Mouse (Mus musculus) MEL (cell line): Measurements from ENCODE around the gene Srebf2. TPM values are rescaled to one million over a fixed set of nuclear protein-coding genes. Genes with fewer than 3 reads are reported as not detected.

Source experiments
- DNase-seq: peaks from one replicate; pipeline ENCODE4 v3.0.0; 2011; ENCODE audit warnings: low read depth, low spot score
- H3K27ac ChIP-seq: 2 replicates; pipeline ENCODE4 v1.5.1; 2012; ENCODE audit warnings: low read depth, mild to moderate bottlenecking, control low read depth, low read length, moderate library complexity; ENCODE audit not compliant: control insufficient read depth
- H3K27me3 ChIP-seq, 2 experiments: fragments of 150-350 bp in 1 of 2; sonication (generic) in 1 of 2; 2 replicates each; pipeline ENCODE4 v1.6.1; 2012; ENCODE audit warnings: low read length in 2 of 2, mild to moderate bottlenecking in 2 of 2, improper control_type of control experiment in 1 of 2, moderate library complexity in 1 of 2; ENCODE audit not compliant: insufficient read depth in 2 of 2, control insufficient read depth in 1 of 2
- H3K36me3 ChIP-seq, 2 experiments: 2 replicates each; pipeline ENCODE4 v1.6.1; 2012 to 2014; ENCODE audit warnings: low read length in 2 of 2, improper control_type of control experiment in 1 of 2, inconsistent platforms in 1 of 2, mild to moderate bottlenecking in 1 of 2; ENCODE audit not compliant: insufficient read depth in 2 of 2, control insufficient read depth in 1 of 2
- H3K4me1 ChIP-seq, 2 experiments: fragments of 150-350 bp in 1 of 2; sonication (generic) in 1 of 2; 2 replicates each; pipeline ENCODE4 v1.6.1; 2012; ENCODE audit warnings: low read length in 2 of 2, improper control_type of control experiment in 1 of 2, mild to moderate bottlenecking in 1 of 2; ENCODE audit not compliant: insufficient read depth in 2 of 2, control insufficient read depth in 1 of 2
- H3K4me3 ChIP-seq, 2 experiments: fragments of 150-350 bp in 1 of 2; sonication (generic) in 1 of 2; 2 replicates each; pipeline ENCODE4 v1.5.1; 2012; ENCODE audit warnings: low read depth in 2 of 2, low read length in 2 of 2, mild to moderate bottlenecking in 2 of 2, moderate library complexity in 2 of 2, control low read depth in 1 of 2, improper control_type of control experiment in 1 of 2; ENCODE audit not compliant: control insufficient read depth in 1 of 2, insufficient read depth in 1 of 2
- H3K79me2 ChIP-seq: 2 replicates; pipeline ENCODE4 v1.6.1; 2012; ENCODE audit warnings: mild to moderate bottlenecking, low read length, moderate library complexity; ENCODE audit not compliant: control insufficient read depth, poor library complexity, insufficient read depth
- H3K9ac ChIP-seq: 2 replicates; pipeline ENCODE4 v1.6.1; 2012; ENCODE audit warnings: low read depth, mild to moderate bottlenecking, control low read depth, low read length, moderate library complexity; ENCODE audit not compliant: control insufficient read depth, poor library complexity, severe bottlenecking
- H3K9me3 ChIP-seq: fragments of 150-350 bp; sonication (generic); replicated peaks from 2 replicates; pipeline ENCODE4 v1.6.1; 2012; ENCODE audit warnings: mild to moderate bottlenecking, low read length, improper control_type of control experiment, moderate library complexity; ENCODE audit not compliant: insufficient read depth
- BHLHE40 ChIP-seq: IDR thresholded peaks from 2 replicates; pipeline ENCODE4 v1.6.1; 2012; ENCODE audit warnings: low read depth, mild to moderate bottlenecking, inconsistent platforms, low read length, improper control_type of control experiment, borderline replicate concordance
- CHD1 ChIP-seq: IDR thresholded peaks from 2 replicates; pipeline ENCODE4 v1.6.1; 2012; ENCODE audit warnings: low read depth, mild to moderate bottlenecking, inconsistent platforms, low read length, improper control_type of control experiment
- CHD2 ChIP-seq: IDR thresholded peaks from 2 replicates; pipeline ENCODE4 v1.6.1; 2011; ENCODE audit warnings: low read length, improper control_type of control experiment
- E2F4 ChIP-seq: IDR thresholded peaks from 2 replicates; pipeline ENCODE4 v1.6.1; 2011; ENCODE audit warnings: low read depth, low read length, improper control_type of control experiment, borderline replicate concordance
- ELF1 ChIP-seq: IDR thresholded peaks from 2 replicates; pipeline ENCODE4 v1.6.1; 2014; ENCODE audit warnings: low read depth, mild to moderate bottlenecking, inconsistent platforms, low read length, improper control_type of control experiment, moderate library complexity
- EP300 ChIP-seq, 2 experiments: IDR thresholded peaks; 2 replicates each; pipeline ENCODE4 v1.6.1; 2011; ENCODE audit warnings: improper control_type of control experiment in 2 of 2, low read length in 2 of 2, low read depth in 1 of 2, mild to moderate bottlenecking in 1 of 2
- GABPA ChIP-seq: IDR thresholded peaks from 2 replicates; pipeline ENCODE4 v1.6.1; 2012; ENCODE audit warnings: low read depth, mild to moderate bottlenecking, inconsistent platforms, low read length, improper control_type of control experiment, moderate library complexity
- GATA1 ChIP-seq: IDR thresholded peaks from 2 replicates; pipeline ENCODE4 v1.6.1; 2011; ENCODE audit warnings: low read depth, low read length, improper control_type of control experiment
- JUND ChIP-seq: IDR thresholded peaks from 2 replicates; pipeline ENCODE4 v1.6.1; 2011; ENCODE audit warnings: low read depth, mild to moderate bottlenecking, improper control_type of control experiment, low read length
- KAT2A ChIP-seq: conservative IDR thresholded peaks from 2 replicates; pipeline ENCODE4 v1.6.1; 2012; ENCODE audit warnings: low read depth, low read length, improper control_type of control experiment, inconsistent platforms
- MAFK ChIP-seq: IDR thresholded peaks from 2 replicates; pipeline ENCODE4 v1.6.1; 2011; ENCODE audit warnings: low read depth, mild to moderate bottlenecking, low read length, improper control_type of control experiment, borderline replicate concordance
- MAX ChIP-seq: IDR thresholded peaks from 2 replicates; pipeline ENCODE4 v1.6.1; 2011; ENCODE audit warnings: low read length, improper control_type of control experiment
- MYB ChIP-seq: IDR thresholded peaks from 2 replicates; pipeline ENCODE4 v1.6.1; 2011; ENCODE audit warnings: mild to moderate bottlenecking, low read depth, low read length, improper control_type of control experiment
- MYC ChIP-seq: IDR thresholded peaks from 2 replicates; pipeline ENCODE4 v1.6.1; 2011; ENCODE audit warnings: low read depth, mild to moderate bottlenecking, low read length, improper control_type of control experiment, moderate library complexity
- NELFE ChIP-seq: IDR thresholded peaks from 2 replicates; pipeline ENCODE4 v1.6.1; 2011; ENCODE audit warnings: low read depth, low read length, improper control_type of control experiment
- NRF1 ChIP-seq: IDR thresholded peaks from 2 replicates; pipeline ENCODE4 v1.6.1; 2014; ENCODE audit warnings: low read depth, mild to moderate bottlenecking, inconsistent platforms, low read length, improper control_type of control experiment, moderate library complexity; ENCODE audit not compliant: poor library complexity, insufficient read depth, severe bottlenecking
- POLR2A ChIP-seq, 2 experiments: IDR thresholded peaks; 2 replicates each; pipeline ENCODE4 v1.6.1; 2011 to 2012; ENCODE audit warnings: low read length in 2 of 2, mild to moderate bottlenecking in 2 of 2, control low read depth in 1 of 2, improper control_type of control experiment in 1 of 2, low read depth in 1 of 2, moderate library complexity in 1 of 2; ENCODE audit not compliant: control insufficient read depth in 1 of 2, insufficient read depth in 1 of 2, poor library complexity in 1 of 2
- POLR2AphosphoS5 ChIP-seq: IDR thresholded peaks from 2 replicates; pipeline ENCODE4 v1.6.1; 2012; ENCODE audit warnings: low read depth, borderline replicate concordance, mild to moderate bottlenecking, inconsistent platforms, low read length, moderate library complexity, mixed read lengths
- RAD21 ChIP-seq: IDR thresholded peaks from 2 replicates; pipeline ENCODE4 v1.6.1; 2011; ENCODE audit warnings: mild to moderate bottlenecking, low read depth, low read length, improper control_type of control experiment
- RCOR1 ChIP-seq: IDR thresholded peaks from 2 replicates; pipeline ENCODE4 v1.6.1; 2012; ENCODE audit warnings: low read depth, mild to moderate bottlenecking, inconsistent platforms, low read length, improper control_type of control experiment
- SIN3A ChIP-seq: IDR thresholded peaks from 2 replicates; pipeline ENCODE4 v1.6.1; 2012; ENCODE audit warnings: low read length, improper control_type of control experiment, inconsistent platforms
- SMC3 ChIP-seq: IDR thresholded peaks from 2 replicates; pipeline ENCODE4 v1.6.1; 2011; ENCODE audit warnings: low read depth, low read length, improper control_type of control experiment
- TBP ChIP-seq: IDR thresholded peaks from 2 replicates; pipeline ENCODE4 v1.8.0; 2011; ENCODE audit warnings: low read depth, low read length, improper control_type of control experiment
- TCF12 ChIP-seq: IDR thresholded peaks from 2 replicates; pipeline ENCODE4 v1.6.1; 2014; ENCODE audit warnings: low read depth, mild to moderate bottlenecking, inconsistent platforms, low read length, improper control_type of control experiment, moderate library complexity
- USF1 ChIP-seq: IDR thresholded peaks from 2 replicates; pipeline ENCODE4 v1.6.1; 2014; ENCODE audit warnings: low read depth, mild to moderate bottlenecking, inconsistent platforms, low read length, improper control_type of control experiment, moderate library complexity
- ZKSCAN1 ChIP-seq: IDR thresholded peaks from 2 replicates; pipeline ENCODE4 v1.6.1; 2012; ENCODE audit warnings: low read depth, mild to moderate bottlenecking, inconsistent platforms, low read length, improper control_type of control experiment, moderate library complexity
- ZMIZ1 ChIP-seq: IDR thresholded peaks from 2 replicates; pipeline ENCODE4 v1.6.1; 2012; ENCODE audit warnings: low read depth, mild to moderate bottlenecking, inconsistent platforms, low read length, improper control_type of control experiment, moderate library complexity
- ZNF384 ChIP-seq: IDR thresholded peaks from 2 replicates; pipeline ENCODE4 v1.6.1; 2012; ENCODE audit warnings: low read depth, mild to moderate bottlenecking, inconsistent platforms, low read length, improper control_type of control experiment
- polyA plus RNA-seq, 2 experiments: library from polyadenylated mRNA; stranded (reverse) in 1 of 2; unstranded in 1 of 2; fragments of >175 nt in 1 of 2; fragments of >200 nt in 1 of 2; gene quantifications; 2 replicates each; pipeline versions ENCODE4 v1.2.1 to v1.2.4; 2012; ENCODE audit warnings: low replicate concordance in 2 of 2, low read depth in 1 of 2; ENCODE audit not compliant: insufficient read length in 2 of 2, insufficient read depth in 1 of 2, missing spikeins in 1 of 2
- total RNA-seq: library from RNA; depleted of rRNA; stranded (reverse); fragments of 300-350 nt; gene quantifications from 2 replicates; pipeline ENCODE4 v1.2.3, GENCODE M21; 2012

Gene Srebf2
- total and polyA plus RNA-seq, 3 experiments, result 40.5 to 161 TPM; not detected in 1

DNA sequence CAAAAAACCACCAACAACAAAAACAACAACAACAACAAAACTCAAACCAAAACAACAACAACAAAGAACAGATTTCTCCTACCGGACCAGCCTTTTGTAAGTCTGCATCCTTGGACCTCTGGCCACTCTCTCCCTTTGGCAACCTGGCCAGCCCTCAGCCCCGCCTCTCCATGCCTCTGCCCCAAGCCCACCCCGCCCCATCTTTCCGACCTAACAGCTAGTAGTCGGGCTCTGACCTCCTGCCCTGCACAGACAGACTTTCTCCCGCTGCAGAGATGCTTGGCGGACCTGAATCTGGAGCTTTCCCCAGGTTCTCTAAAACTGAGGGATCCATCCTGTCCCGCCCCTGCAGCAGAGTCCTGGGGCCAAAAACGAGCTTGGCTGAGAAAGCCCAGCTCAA is 71.0 kb downstream of the Srebf2 start:
- DNase-seq, result no peak
- no peak for TF ChIP-seq BHLHE40
- TF ChIP-seq TBP, result no peak
- TF ChIP-seq USF1, result no peak
- TF ChIP-seq GATA1, result no peak
- TF ChIP-seq ZKSCAN1, result no peak
- TF ChIP-seq MAX, result no peak
- TF ChIP-seq NRF1, result no peak
- no peak for TF ChIP-seq E2F4
- TF ChIP-seq POLR2A (IDR thresholded peaks at IDR 0.05; ENCODE audit: control insufficient read depth in 1 of 2, insufficient read depth in 1 of 2, low read depth in 1 of 2, low read length in 2 of 2, poor library complexity in 1 of 2), result no peak
- no peak for TF ChIP-seq SIN3A
- no peak for TF ChIP-seq CHD1
- TF ChIP-seq JUND, result no peak
- TF ChIP-seq TCF12, result no peak
- no peak for TF ChIP-seq SMC3
- no peak for TF ChIP-seq MAFK
- no peak for TF ChIP-seq MYC
- TF ChIP-seq RCOR1, result no peak
- no peak for TF ChIP-seq MYB
- TF ChIP-seq ELF1, result no peak
- no peak for TF ChIP-seq KAT2A
- Histone ChIP-seq H3K4me1 (no peaks in the 10 kb centered on the region; a peak in 1 of 4 replicates), H3K9ac (no peak overlapping the region), H3K27me3 (no peaks in the 10 kb centered on the region), H3K4me3 (no peak overlapping the region), H3K79me2 (no peaks in the 10 kb centered on the region), H3K9me3 (no peaks in the 10 kb centered on the region), H3K27ac (no peak overlapping the region), H3K36me3 (0 out of 4 replicates have a peak, but pooled peaks cover 0 to 2% of the 10 kb centered on the region in 2 experiments)

GRCm38 (mm10) chr15:82218778-82219666 is 72.0 kb downstream of the Srebf2 start:
- Histone ChIP-seq H3K4me3 (no peak overlapping the region), H3K4me1 (peaks cover 0 to 4% of the 10 kb centered on the region in 2 experiments; a peak in 2 of 4 replicates), H3K9me3 (no peaks in the 10 kb centered on the region), H3K36me3 (0 out of 4 replicates have a peak, but pooled peaks cover 0 to 2% of the 10 kb centered on the region in 2 experiments), H3K9ac (no peak overlapping the region), H3K27me3 (no peaks in the 10 kb centered on the region), H3K79me2 (no peaks in the 10 kb centered on the region), H3K27ac (no peak overlapping the region)
- no peak for DNase-seq
- no peak for TF ChIP-seq ZKSCAN1
- TF ChIP-seq NRF1, result no peak
- no peak for TF ChIP-seq CHD1
- TF ChIP-seq MYB, result no peak
- no peak for TF ChIP-seq EP300 (IDR thresholded peaks at IDR 0.05; ENCODE audit: low read depth in 1 of 2, low read length in 2 of 2)
- no peak for TF ChIP-seq ZMIZ1
- no peak for TF ChIP-seq POLR2AphosphoS5
- TF ChIP-seq SMC3, result no peak
- no peak for TF ChIP-seq RCOR1
- no peak for TF ChIP-seq TCF12
- TF ChIP-seq RAD21, result no peak
- TF ChIP-seq TBP, result no peak
- TF ChIP-seq MYC, result no peak
- TF ChIP-seq GABPA, result no peak
- no peak for TF ChIP-seq NELFE
- TF ChIP-seq CHD2, result no peak
- no peak for TF ChIP-seq SIN3A
- TF ChIP-seq ZNF384, result no peak
